Mouse (Mus musculus) kidney, embryonic 16.5 days (tissue): ENCODE data around the gene Lrmda. TPM values are rescaled to one million over a fixed set of nuclear protein-coding genes. Genes with fewer than 3 reads are reported as not detected.

Experiments
- ATAC-seq: fragments of 200-750 bp; cut with Nextera tagmentation; 2 replicates; pipeline ENCODE4 v1.8.0; 2017; ENCODE audit warnings: moderate TSS enrichment; ENCODE audit not compliant: low FRiP score, low TSS enrichment
- H3K27ac ChIP-seq: fragments of 300-500 bp; sonication (generic); 2 replicates; pipeline ENCODE4 v1.5.1; 2014; ENCODE audit warnings: low read length
- H3K27me3 ChIP-seq: fragments of 300-500 bp; sonication (generic); 2 replicates; pipeline ENCODE4 v1.6.1; 2014; ENCODE audit warnings: low read length, control low read depth, mixed read lengths; ENCODE audit not compliant: insufficient read depth
- H3K36me3 ChIP-seq: fragments of 300-500 bp; sonication (generic); 2 replicates; pipeline ENCODE4 v1.6.1; 2014; ENCODE audit warnings: low read length, control low read depth, mixed read lengths; ENCODE audit not compliant: insufficient read depth
- H3K4me1 ChIP-seq: fragments of 300-500 bp; sonication (generic); 2 replicates; pipeline ENCODE4 v1.6.1; 2014; ENCODE audit warnings: low read length, control low read depth, mixed read lengths; ENCODE audit not compliant: insufficient read depth
- H3K4me2 ChIP-seq: fragments of 300-500 bp; sonication (generic); replicated peaks from 2 replicates; pipeline ENCODE4 v1.6.1; 2014; ENCODE audit warnings: low read depth, low read length
- H3K4me3 ChIP-seq: fragments of 300-500 bp; sonication (generic); 2 replicates; pipeline ENCODE4 v1.5.1; 2014; ENCODE audit warnings: mild to moderate bottlenecking, low read length
- H3K9ac ChIP-seq: fragments of 300-500 bp; sonication (generic); replicated peaks from 2 replicates; pipeline ENCODE4 v1.6.1; 2014; ENCODE audit warnings: low read length
- H3K9me3 ChIP-seq: fragments of 300-500 bp; sonication (generic); 2 replicates; pipeline ENCODE4 v1.6.1; 2016; ENCODE audit warnings: low read length, control low read depth
- WGBS: fragments of 180-500 bp; shearing (Covaris S2); extraction: QIAGEN DNeasy Blood & Tissue Kit; methylation state at CpG from one replicate; pipeline ENCODE4 v1.1.7; 2014; 5-methylcytosine and 5-hydroxymethylcytosine counted together
- polyA plus RNA-seq: library from polyadenylated mRNA; unstranded; fragments of >200 nt; fragmentation: Nextera tagmentation; extraction: Ambion mirVana; gene quantifications from 2 replicates; pipeline ENCODE4 v1.2.1, GENCODE M21; 2015

The Lrmda gene
- polyA plus RNA-seq, 1 experiment from 2014 or later = 0.76 TPM

DNA sequence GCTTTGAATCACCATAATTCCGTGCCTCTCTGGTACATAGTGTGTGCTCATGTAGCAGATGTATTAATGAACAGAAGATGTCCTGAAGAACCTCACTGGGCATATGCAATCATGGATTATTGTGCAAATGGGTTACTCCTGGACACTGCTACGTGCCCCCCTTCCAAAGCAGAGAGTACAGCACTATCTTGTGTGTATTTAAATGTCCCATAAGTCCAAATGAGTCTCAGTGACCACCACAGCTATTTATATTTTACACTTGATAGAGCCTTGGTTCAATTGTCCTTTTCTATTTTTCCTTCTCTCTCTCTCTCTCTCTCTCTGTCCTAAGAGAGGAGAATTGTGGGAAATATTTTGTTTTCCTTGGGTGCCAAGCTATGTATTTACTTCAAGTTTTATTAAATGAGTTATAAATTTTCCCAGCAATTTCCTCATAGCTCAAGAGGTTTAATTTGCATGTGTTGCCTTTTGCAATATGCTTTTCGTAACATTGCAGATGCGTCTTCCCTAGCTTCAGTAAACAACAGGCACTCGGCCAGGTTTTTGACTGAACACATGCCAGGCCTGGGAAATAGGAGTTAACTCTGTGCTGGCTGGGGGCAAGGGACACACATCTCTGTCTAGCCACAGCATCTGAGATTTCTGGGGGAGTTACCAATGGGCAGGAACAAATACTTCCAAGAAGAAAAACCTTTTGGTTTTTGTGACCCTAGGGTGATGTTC lies 495.0 kb downstream of the Lrmda start:
- no peak overlapping the region for H3K4me2 ChIP-seq
- no peaks in the 10 kb centered on the region for H3K36me3 ChIP-seq
- no peaks in the 10 kb centered on the region for H3K27me3 ChIP-seq
- no peak for ATAC-seq
- no peaks in the 10 kb centered on the region for H3K9me3 ChIP-seq
- no peaks in the 10 kb centered on the region for H3K4me1 ChIP-seq
- H3K27ac ChIP-seq = no peak overlapping the region
- H3K4me3 ChIP-seq = no peak overlapping the region
- 62% methylated on average over 5 of the region's 5 CpGs for WGBS
- H3K9ac ChIP-seq = no peak overlapping the region

DNA sequence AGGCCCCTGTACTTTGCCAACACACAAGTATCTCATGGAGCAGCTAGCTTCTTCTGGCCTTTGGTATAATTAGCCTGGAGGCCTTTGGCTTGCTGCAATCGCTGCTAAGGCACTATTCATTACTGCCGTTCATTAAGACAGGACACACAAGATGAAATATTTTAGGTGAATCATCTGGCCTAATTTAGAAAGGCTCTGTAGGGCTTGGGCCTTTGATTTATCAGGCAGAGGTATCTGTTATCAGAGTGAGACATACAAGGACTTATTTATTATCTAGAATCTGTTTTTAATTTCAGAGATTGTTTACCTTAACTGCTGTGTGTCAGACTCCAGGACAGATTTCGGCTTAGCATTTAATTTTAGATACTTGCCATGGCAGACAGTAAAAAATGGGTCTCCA lies 511.2 kb downstream of the Lrmda start:
- no peak overlapping the region for H3K9ac ChIP-seq
- 34% methylated on average over 3 of the region's 3 CpGs for WGBS
- no peaks in the 10 kb centered on the region for H3K27me3 ChIP-seq
- no peaks in the 10 kb centered on the region for H3K36me3 ChIP-seq
- ATAC-seq = no peak
- H3K9me3 ChIP-seq = no peaks in the 10 kb centered on the region
- H3K27ac ChIP-seq = no peak overlapping the region
- no peak overlapping the region for H3K4me2 ChIP-seq
- no peak overlapping the region for H3K4me3 ChIP-seq
- no peaks in the 10 kb centered on the region for H3K4me1 ChIP-seq

DNA sequence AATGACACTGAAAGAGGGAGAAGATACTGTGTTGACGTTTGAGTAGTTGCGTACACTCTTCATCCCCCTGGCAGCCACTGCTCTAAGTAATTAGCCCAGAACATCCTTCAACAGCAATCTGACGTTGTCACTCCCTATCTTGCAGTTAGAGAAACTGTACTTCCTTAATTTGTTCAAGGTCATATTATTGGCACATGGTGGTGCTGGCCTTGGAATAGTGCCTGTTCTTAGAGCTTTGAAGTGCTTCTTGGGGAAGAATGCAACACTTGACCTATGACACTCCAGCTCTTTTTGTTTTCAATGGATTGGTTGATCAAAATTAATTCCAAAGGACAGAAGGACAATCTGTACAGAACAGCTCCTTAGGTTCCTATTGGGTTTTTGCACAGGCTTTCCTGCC lies 514.0 kb downstream of the Lrmda start:
- WGBS = 55% methylated on average over 3 of the region's 3 CpGs
- Histone ChIP-seq H3K4me3 (no peak overlapping the region), H3K27me3 (no peaks in the 10 kb centered on the region), H3K9me3 (no peaks in the 10 kb centered on the region), H3K36me3 (no peaks in the 10 kb centered on the region), H3K9ac (no peak overlapping the region), H3K27ac (no peak overlapping the region), H3K4me2 (no peak overlapping the region), H3K4me1 (no peaks in the 10 kb centered on the region)
- no peak for ATAC-seq

DNA sequence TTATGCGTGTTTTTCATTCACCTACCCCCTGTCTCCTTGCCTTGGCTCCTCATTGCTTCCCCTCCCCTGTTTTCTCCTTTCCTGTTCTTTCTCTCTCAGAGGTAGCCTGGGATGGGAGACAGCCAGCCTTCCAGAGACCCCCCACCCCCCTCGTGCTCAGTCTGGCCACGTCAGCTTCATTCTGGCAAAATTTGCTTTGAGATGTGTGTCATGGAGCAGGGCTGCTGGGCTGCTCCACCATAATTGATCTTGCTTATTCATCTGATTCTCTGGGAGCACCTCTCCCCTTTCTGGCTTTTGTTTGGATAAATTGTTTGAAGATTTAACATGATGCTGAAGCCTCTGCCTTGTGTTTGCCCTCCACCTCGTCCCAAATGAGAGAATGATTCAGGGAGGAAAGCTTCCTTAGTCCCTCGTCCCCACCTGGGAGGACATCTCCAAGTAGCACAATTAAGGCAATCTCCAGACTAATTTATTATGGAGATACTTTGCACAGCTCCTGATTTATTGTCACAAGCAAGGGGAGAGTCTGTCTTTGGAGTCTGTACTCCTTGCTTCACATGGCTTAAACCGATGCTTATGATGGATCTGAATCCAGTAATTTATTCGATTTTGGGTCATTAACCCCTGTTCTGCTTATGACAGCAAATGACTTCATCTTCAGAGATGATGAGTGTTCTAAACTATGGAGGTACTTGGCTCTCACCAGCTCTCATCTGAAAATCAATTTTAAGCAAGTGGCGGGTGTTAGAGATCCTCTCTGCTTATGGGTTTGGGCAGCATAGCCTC lies 526.6 kb downstream of the Lrmda start:
- Histone ChIP-seq H3K27me3 (no peaks in the 10 kb centered on the region), H3K4me3 (no peak overlapping the region), H3K9me3 (no peaks in the 10 kb centered on the region), H3K4me2 (no peak overlapping the region), H3K9ac (no peak overlapping the region), H3K27ac (no peak overlapping the region), H3K4me1 (peaks cover 3% of the 10 kb centered on the region; the same call in 1 of the 2 replicates), H3K36me3 (no peaks in the 10 kb centered on the region)
- 48% methylated on average over 8 of the region's 8 CpGs for WGBS
- no peak for ATAC-seq

DNA sequence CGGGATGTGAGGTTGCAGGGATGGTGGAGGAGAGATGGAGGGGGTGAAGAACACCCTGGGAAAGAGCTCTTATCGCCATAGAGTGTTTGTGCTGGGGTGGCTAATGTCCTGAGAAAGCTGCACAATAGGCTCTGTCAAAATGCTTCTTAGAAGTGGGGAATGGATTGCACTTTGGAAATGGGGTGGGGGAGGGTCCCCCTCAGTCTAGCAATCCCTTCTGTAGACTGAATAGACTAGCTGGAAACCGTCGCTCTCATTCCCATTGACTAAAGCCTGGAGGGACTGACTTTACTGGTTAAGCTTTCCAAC lies 527.1 kb downstream of the Lrmda start:
- 81% methylated on average over 4 of the region's 4 CpGs for WGBS
- Histone ChIP-seq H3K9me3 (no peaks in the 10 kb centered on the region), H3K4me2 (no peak overlapping the region), H3K36me3 (no peaks in the 10 kb centered on the region), H3K9ac (no peak overlapping the region), H3K27ac (no peak overlapping the region), H3K4me1 (peaks cover 3% of the 10 kb centered on the region; the same call in 1 of the 2 replicates), H3K27me3 (no peaks in the 10 kb centered on the region), H3K4me3 (no peak overlapping the region)
- ATAC-seq = no peak

DNA sequence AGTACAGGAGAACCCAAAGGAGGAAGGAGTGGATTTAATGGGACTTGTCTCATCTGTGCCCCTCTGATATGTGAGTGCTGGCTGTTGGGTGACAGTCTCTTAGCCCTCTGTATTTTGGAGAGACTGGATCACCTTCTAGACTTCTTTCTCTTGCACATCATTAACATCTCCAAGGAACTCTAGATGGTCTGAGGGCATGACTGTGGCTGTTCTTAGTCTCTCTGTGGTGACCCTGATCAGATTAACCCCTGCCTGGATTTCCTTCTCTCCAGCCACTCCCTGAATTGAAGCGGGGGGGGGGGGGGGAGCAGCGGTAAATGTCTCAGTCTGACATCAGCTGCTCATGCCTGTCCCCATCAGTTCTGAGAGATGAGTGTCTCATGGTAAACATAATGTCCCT lies 528.8 kb downstream of the Lrmda start:
- Histone ChIP-seq H3K27ac (no peak overlapping the region), H3K9ac (no peak overlapping the region), H3K4me2 (no peak overlapping the region), H3K4me3 (no peak overlapping the region), H3K9me3 (no peaks in the 10 kb centered on the region), H3K27me3 (no peaks in the 10 kb centered on the region), H3K36me3 (no peaks in the 10 kb centered on the region), H3K4me1 (peaks cover 3% of the 10 kb centered on the region; the same call in 1 of the 2 replicates)
- ATAC-seq = no peak
- 49% methylated on average over 2 of the region's 2 CpGs for WGBS

DNA sequence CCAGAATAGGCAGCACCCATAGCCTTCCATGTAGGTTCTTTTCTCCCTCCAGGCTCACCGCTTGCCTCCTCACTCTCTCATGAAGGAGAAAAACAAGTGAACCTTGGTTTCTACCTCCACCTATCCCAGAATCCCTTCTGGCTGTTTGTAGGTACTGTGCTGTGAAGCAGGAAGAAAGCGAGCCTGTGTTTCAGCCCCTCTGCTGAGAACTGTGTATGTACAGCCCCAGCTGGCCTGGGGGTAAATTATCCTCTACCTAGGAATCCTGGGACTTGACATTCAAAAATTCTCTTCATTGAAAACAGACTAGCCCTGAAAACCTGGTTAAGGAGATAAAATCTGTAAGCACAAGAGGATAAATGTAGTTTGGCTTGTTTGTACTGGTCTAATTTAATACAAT lies 529.7 kb downstream of the Lrmda start:
- Histone ChIP-seq H3K4me2 (no peak overlapping the region), H3K4me1 (peaks cover 3% of the 10 kb centered on the region; the same call in 1 of the 2 replicates), H3K9me3 (no peaks in the 10 kb centered on the region), H3K36me3 (no peaks in the 10 kb centered on the region), H3K4me3 (no peak overlapping the region), H3K9ac (no peak overlapping the region), H3K27me3 (no peaks in the 10 kb centered on the region), H3K27ac (peak overlapping the region; percentile 17)
- peak; percentile 77 for ATAC-seq
- WGBS = 80% methylated on average over 2 of the region's 2 CpGs

DNA sequence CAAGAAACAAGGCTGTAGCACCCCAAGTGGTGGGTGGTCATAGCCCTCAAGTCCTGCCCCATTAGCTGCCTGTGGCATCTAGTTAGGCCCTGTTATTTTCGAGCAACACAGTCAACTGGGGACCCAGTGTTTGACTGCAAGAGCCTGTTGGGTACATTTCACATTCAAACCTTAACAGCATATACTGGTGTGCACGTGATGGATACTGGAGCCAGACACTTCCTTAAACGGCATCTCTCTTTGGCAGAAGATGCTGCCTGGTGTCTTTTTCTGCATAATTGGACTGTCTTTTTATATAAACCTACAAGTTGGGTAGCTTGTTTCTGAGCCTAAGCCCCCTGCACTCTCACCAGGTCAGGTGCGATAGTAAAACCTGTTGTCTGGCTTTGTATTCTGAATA lies 532.8 kb downstream of the Lrmda start:
- no peak; the same call in 1 of the 2 replicates for ATAC-seq
- no peak overlapping the region for H3K27ac ChIP-seq
- no peaks in the 10 kb centered on the region for H3K27me3 ChIP-seq
- H3K36me3 ChIP-seq = no peaks in the 10 kb centered on the region
- H3K4me1 ChIP-seq = peaks cover 3% of the 10 kb centered on the region; the same call in 1 of the 2 replicates
- no peaks in the 10 kb centered on the region for H3K9me3 ChIP-seq
- H3K4me2 ChIP-seq = no peak overlapping the region
- no peak overlapping the region for H3K4me3 ChIP-seq
- no peak overlapping the region for H3K9ac ChIP-seq
- WGBS = 77% methylated on average over 4 of the region's 4 CpGs

DNA sequence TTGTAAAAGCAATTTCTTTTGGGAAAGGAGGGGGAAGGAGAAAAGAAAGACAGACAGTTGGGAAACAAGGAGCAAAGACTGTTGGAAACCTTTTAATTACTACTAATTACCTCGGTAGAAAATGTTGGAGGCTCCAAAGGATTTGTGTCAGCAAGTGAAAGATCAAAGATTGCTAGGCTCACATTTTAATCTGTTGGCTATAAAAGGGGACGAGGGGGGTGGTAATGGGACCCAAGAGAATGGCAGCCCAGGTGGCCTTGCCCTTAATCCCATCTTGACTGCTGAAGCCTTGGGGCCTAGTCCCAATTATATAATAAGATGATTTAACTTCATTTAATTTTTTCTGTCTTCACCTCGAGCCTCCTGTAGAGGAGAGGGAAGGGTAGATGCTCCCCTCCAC lies 533.3 kb downstream of the Lrmda start:
- Histone ChIP-seq H3K9me3 (no peaks in the 10 kb centered on the region), H3K4me1 (peaks cover 3% of the 10 kb centered on the region; the same call in 1 of the 2 replicates), H3K4me3 (no peak overlapping the region), H3K4me2 (no peak overlapping the region), H3K36me3 (no peaks in the 10 kb centered on the region), H3K27ac (no peak overlapping the region), H3K27me3 (no peaks in the 10 kb centered on the region), H3K9ac (no peak overlapping the region)
- WGBS = 50% methylated on average over 3 of the region's 3 CpGs
- ATAC-seq = no peak

DNA sequence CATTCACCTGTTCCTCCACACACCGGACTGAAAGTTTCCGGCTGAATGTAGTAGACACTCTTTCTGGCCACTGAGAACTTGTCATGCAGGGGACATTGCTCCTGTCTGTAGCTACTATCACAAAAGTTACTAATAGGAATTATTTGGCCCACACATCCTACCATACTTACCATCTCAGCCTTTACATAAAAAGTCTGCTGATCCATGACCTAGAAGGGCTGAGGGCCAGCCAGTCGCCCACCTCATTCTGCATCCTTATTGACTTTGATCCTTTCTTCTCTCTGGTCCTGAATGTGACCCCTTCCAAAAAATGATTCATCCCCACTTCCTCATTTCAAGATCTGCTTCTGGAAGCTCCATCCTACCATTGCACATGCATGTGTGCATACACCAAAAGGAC lies 534.2 kb downstream of the Lrmda start:
- Histone ChIP-seq H3K27me3 (no peaks in the 10 kb centered on the region), H3K9ac (no peak overlapping the region), H3K4me3 (no peak overlapping the region), H3K9me3 (no peaks in the 10 kb centered on the region), H3K36me3 (no peaks in the 10 kb centered on the region), H3K4me1 (peaks cover 3% of the 10 kb centered on the region; the same call in 1 of the 2 replicates), H3K4me2 (no peak overlapping the region), H3K27ac (no peak overlapping the region)
- no peak for ATAC-seq
- 95% methylated on average over 3 of the region's 3 CpGs for WGBS
